Mouse (Mus musculus) heart, adult 8-10 months (tissue): ENCODE results near the gene Zfp985. TPM values are rescaled to one million over a fixed set of nuclear protein-coding genes. Genes with fewer than 3 reads are reported as not detected.
"Not testable (repeated sequence)": the region's sequence is repeated elsewhere in the genome, so short reads cannot be mapped to it uniquely, and the experiment has no call there.

Experiments used
- DNase-seq: peaks from one replicate; pipeline ENCODE4 v3.0.0; 2022; ENCODE audit warnings: low spot score
- total RNA-seq, 4 experiments: library from RNA; stranded (reverse); gene quantifications; 2 replicates each; pipeline ENCODE4 v1.2.4; 2022

Zfp985 gene
- total RNA-seq = under 1 TPM; 0.16 to 0.63 (median 0.28) TPM

GRCm38 (mm10) chr4:147553071-147553470, at the start of gene Zfp985:
Gene Zfp985 (plus strand): TSS chr4:147553277.
- peak; percentile 50 for DNase-seq

GRCm38 (mm10) chr4:147509174-147509573, 43.9 kb upstream of the Zfp985 start:
- no peak for DNase-seq

- no peak for DNase-seq
Observed at GRCm38 (mm10) chr4:147518981-147519380, 34.1 kb upstream of the Zfp985 start.

GRCm38 (mm10) chr4:147520100-147520499, 33.0 kb upstream of the Zfp985 start:
- DNase-seq = no peak

- no peak for DNase-seq
Observed at GRCm38 (mm10) chr4:147525125-147525524, 28.0 kb upstream of the Zfp985 start.

GRCm38 (mm10) chr4:147530366-147530765, 22.7 kb upstream of the Zfp985 start:
- DNase-seq = no peak

GRCm38 (mm10) chr4:147535916-147536315, 17.2 kb upstream of the Zfp985 start:
- not testable (repeated sequence) for DNase-seq

- no peak for DNase-seq
Observed at GRCm38 (mm10) chr4:147537702-147538101, 15.4 kb upstream of the Zfp985 start.

GRCm38 (mm10) chr4:147539918-147540317, 13.2 kb upstream of the Zfp985 start, which contains the start of gene Gm16503:
Gene Gm16503 (plus strand): TSS chr4:147540218.
- not testable (repeated sequence) for DNase-seq

- no peak for DNase-seq
Observed at GRCm38 (mm10) chr4:147541105-147541504, 12.0 kb upstream of the Zfp985 start.

- not testable (repeated sequence) for DNase-seq
Observed at GRCm38 (mm10) chr4:147554361-147554760, 1.3 kb downstream of the Zfp985 start.

- DNase-seq = peak; percentile 41
Observed at GRCm38 (mm10) chr4:147556921-147557320, 3.8 kb downstream of the Zfp985 start.

- not testable (repeated sequence) for DNase-seq
Observed at GRCm38 (mm10) chr4:147558011-147558410, 4.9 kb downstream of the Zfp985 start.

- DNase-seq = peak; percentile 45
Observed at GRCm38 (mm10) chr4:147559096-147559495, 6.0 kb downstream of the Zfp985 start.

- DNase-seq = no peak
Observed at GRCm38 (mm10) chr4:147565426-147566220, 12.5 kb downstream of the Zfp985 start.

GRCm38 (mm10) chr4:147571156-147571555, 18.1 kb downstream of the Zfp985 start:
- not testable (repeated sequence) for DNase-seq

GRCm38 (mm10) chr4:147579371-147579770, 26.3 kb downstream of the Zfp985 start:
- DNase-seq = not testable (repeated sequence)

GRCm38 (mm10) chr4:147586511-147587473, 33.7 kb downstream of the Zfp985 start:
- DNase-seq = no peak

GRCm38 (mm10) chr4:147594630-147595029, 41.6 kb downstream of the Zfp985 start:
- not testable (repeated sequence) for DNase-seq

- no peak for DNase-seq
Observed at GRCm38 (mm10) chr4:147597685-147598084, 44.6 kb downstream of the Zfp985 start.

- no peak for DNase-seq
Observed at GRCm38 (mm10) chr4:147598831-147599230, 45.8 kb downstream of the Zfp985 start.

GRCm38 (mm10) chr4:147601881-147602280, 48.8 kb downstream of the Zfp985 start:
- DNase-seq = no peak
